Mouse (Mus musculus) cerebellum, postnatal 10 days (tissue): ENCODE measurements around the gene Erg.

Experiments
- DNase-seq, 2 experiments: peaks; one replicate each; pipeline ENCODE4 v3.0.0; 2021; ENCODE audit warnings: mixed read lengths in 2 of 2

The Erg gene

GRCm38 (mm10) chr16:95347202-95347601 is 239.2 kb downstream of the Erg start:
- no peak for DNase-seq

DNA sequence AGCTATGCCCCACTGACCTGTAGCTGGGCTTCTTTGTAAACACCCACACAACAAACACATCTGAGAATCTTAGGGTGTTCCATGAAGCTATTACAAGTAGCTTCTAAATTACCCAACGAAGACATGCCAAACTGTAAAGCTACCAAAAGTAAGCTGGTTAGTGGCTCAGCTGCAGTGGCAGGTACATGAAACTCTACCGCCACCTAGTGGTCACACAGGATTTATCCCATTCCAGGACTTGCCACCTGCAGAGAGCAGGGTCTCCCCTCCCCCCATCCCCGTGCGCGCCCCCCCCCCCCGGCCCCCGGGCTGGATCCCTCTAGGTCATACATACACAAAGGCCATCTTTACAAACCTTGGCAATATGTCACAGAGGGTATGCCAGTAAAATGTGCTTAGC is 240.5 kb downstream of the Erg start:
- peak; percentile 90 to 93 for DNase-seq

GRCm38 (mm10) chr16:95344961-95345360 is 241.4 kb downstream of the Erg start:
- no peak for DNase-seq

DNA sequence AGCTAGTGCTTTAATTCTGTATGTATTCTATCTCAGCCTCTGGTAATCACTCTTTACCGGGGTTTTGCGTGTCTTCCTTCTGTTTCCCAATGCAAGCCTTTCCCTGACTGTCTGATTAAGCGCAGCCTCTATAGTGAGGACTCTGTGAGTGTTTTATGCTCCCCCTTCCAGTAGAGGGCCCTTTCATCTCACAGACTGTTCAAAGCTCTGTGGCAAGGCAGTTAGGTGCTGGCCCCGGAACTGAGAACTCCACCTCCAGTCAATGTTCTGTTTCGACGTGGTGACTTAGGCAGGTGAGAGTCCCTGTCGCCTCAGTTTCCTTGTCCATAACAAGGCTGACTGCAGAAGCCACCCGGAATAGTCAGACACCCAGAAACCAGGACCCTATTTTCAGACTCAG is 244.4 kb downstream of the Erg start:
- DNase-seq = no peak

GRCm38 (mm10) chr16:95340885-95341791 is 245.3 kb downstream of the Erg start:
- DNase-seq = peak; percentile 94 to 96

- no peak for DNase-seq
Observed at GRCm38 (mm10) chr16:95332159-95332558, 254.2 kb downstream of the Erg start.

- DNase-seq = no peak
Observed at GRCm38 (mm10) chr16:95321945-95322625, 264.3 kb downstream of the Erg start.
